Mouse (Mus musculus): ENCODE data around the gene Cdca7l. TPM values are rescaled to one million over a fixed set of nuclear protein-coding genes. Genes with fewer than 3 reads are reported as not detected.

Cdca7l gene
- polyA plus RNA-seq, 1 experiment = 12.4 TPM

DNA sequence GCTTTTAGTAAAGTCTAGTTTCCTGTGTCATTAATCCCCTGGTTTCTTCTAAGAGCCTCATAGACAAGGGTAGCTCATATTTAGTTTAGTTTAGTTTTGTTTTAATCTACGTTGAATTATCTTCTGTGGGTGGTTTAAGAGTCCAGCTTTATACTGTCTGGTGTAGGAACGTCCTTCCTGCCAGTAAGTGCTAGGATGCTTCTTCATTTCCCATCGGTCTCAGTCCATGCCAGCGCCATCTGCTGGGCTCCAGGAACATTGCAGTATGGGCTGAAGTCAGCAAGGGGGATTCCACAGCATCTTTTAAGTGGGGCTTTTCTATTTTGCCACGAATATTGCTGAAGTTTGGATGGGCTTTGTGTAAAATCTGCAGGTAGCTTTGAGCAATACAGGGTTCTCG is 49.2 kb downstream of the Cdca7l start:
- Histone ChIP-seq H3K4me3 (ENCODE audit: insufficient read depth, low read length) (no peak overlapping the region), H3K27ac (ENCODE audit: insufficient read depth, low read length) (no peak overlapping the region)
- TF ChIP-seq CTCF (IDR thresholded peaks at IDR 0.05; ENCODE audit: borderline replicate concordance, insufficient read depth, low read length) = peak; percentile 89
- TF ChIP-seq POLR2A (IDR thresholded peaks at IDR 0.05; ENCODE audit: low read depth, low read length) = no peak

DNA sequence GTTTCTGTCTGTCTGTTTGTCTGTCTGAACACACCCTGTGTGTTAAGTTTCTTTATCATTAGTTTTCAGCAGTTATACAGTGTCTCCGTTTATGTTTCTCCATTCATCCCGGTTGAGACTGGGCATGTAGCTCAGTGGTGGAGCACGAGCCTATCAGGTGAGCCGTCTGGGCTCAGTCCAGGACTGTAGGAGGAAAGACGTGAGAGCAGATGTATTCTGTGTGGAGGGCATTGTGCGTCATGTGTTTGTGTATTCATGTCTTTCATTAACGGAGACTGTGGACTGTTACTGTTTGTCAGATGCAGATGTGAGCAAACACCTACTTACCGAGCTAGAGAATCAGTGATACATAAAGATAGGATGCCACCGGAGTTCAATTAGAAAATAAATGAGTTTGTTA is 52.9 kb downstream of the Cdca7l start:
- TF ChIP-seq POLR2A (IDR thresholded peaks at IDR 0.05; ENCODE audit: low read depth, low read length) (no peak), CTCF (IDR thresholded peaks at IDR 0.05; ENCODE audit: borderline replicate concordance, insufficient read depth, low read length) (no peak)
- no peaks in the 10 kb centered on the region for H3K4me1 ChIP-seq (ENCODE audit: control insufficient read depth, insufficient read depth, low read length)
- H3K27ac ChIP-seq (ENCODE audit: insufficient read depth, low read length) = no peak overlapping the region
- no peak overlapping the region for H3K4me3 ChIP-seq (ENCODE audit: insufficient read depth, low read length)

More for the DNA sequence above, 49.2 kb downstream of the Cdca7l start:
- no peaks in the 10 kb centered on the region for H3K4me1 ChIP-seq (ENCODE audit: control insufficient read depth, insufficient read depth, low read length)

DNA sequence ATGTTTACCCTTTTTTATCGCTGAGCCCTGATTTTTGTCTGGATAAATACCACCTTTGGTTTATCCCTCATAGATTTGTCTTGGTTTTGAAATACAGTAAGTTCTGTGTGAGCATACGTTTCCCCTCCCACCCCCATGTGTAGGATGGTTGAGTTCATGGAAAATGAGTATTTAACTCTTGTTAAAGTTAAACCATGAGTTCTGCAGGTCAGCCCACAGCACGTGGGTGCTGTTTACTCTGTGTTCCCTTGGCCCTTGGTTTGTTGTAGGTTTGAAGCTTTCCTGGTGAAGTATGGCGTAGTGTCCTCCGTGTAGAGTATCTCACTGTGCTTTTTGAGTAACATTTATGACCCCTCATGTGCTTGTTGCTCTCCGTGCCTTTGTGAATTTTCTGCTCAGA is 53.8 kb downstream of the Cdca7l start:
- H3K4me1 ChIP-seq (ENCODE audit: control insufficient read depth, insufficient read depth, low read length) = no peaks in the 10 kb centered on the region
- H3K4me3 ChIP-seq (ENCODE audit: insufficient read depth, low read length) = no peak overlapping the region
- no peak overlapping the region for H3K27ac ChIP-seq (ENCODE audit: insufficient read depth, low read length)
- TF ChIP-seq POLR2A (IDR thresholded peaks at IDR 0.05; ENCODE audit: low read depth, low read length) (no peak), CTCF (IDR thresholded peaks at IDR 0.05; ENCODE audit: borderline replicate concordance, insufficient read depth, low read length) (no peak)

DNA sequence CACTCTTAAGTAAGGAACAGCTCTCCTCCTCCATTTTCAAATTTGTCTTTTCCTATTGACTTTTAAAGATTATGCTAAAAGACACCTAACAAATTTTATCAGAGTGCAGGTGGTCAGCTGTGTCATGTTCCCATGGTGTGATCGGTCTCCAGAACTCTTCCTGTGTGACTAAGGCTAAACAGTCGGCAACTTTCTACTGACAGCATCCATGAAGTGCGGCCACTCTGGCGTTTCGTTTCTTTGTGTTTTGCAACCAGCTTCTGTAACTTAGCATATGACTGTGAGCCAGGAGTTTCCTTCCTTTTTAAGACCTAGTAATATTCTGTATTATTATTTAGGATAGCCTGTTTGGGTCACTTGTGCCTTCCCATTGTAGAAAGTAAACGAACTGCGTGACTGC is 56.8 kb downstream of the Cdca7l start:
- TF ChIP-seq CTCF (IDR thresholded peaks at IDR 0.05; ENCODE audit: borderline replicate concordance, insufficient read depth, low read length) (no peak), POLR2A (IDR thresholded peaks at IDR 0.05; ENCODE audit: low read depth, low read length) (no peak)
- H3K27ac ChIP-seq (ENCODE audit: insufficient read depth, low read length) = no peak overlapping the region

DNA sequence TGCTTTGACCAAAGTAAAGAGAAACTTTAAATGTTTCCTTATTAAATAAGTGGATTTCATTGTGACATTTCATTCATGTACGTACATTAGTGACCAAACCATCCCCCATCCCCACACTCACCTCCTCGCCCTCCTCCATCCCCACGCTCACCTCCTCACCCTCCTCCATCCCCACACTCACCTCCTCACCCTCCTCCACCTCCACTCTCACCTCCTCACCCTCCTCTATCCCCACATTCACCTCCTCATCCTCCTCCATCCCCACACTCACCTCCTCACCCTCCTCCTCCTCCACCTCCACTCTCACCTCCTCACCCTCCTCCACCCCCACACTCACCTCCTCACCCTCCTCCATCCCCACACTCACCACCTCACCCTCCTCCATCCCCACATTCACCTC is 57.2 kb downstream of the Cdca7l start:
- H3K27ac ChIP-seq (ENCODE audit: insufficient read depth, low read length) = no peak overlapping the region
- no peak overlapping the region for H3K4me3 ChIP-seq (ENCODE audit: insufficient read depth, low read length)
- H3K4me1 ChIP-seq (ENCODE audit: control insufficient read depth, insufficient read depth, low read length) = no peaks in the 10 kb centered on the region
- TF ChIP-seq CTCF (IDR thresholded peaks at IDR 0.05; ENCODE audit: borderline replicate concordance, insufficient read depth, low read length) (no peak), POLR2A (IDR thresholded peaks at IDR 0.05; ENCODE audit: low read depth, low read length) (no peak)

More for the DNA sequence above, 56.8 kb downstream of the Cdca7l start:
- H3K4me1 ChIP-seq (ENCODE audit: control insufficient read depth, insufficient read depth, low read length) = no peaks in the 10 kb centered on the region
- no peak overlapping the region for H3K4me3 ChIP-seq (ENCODE audit: insufficient read depth, low read length)

DNA sequence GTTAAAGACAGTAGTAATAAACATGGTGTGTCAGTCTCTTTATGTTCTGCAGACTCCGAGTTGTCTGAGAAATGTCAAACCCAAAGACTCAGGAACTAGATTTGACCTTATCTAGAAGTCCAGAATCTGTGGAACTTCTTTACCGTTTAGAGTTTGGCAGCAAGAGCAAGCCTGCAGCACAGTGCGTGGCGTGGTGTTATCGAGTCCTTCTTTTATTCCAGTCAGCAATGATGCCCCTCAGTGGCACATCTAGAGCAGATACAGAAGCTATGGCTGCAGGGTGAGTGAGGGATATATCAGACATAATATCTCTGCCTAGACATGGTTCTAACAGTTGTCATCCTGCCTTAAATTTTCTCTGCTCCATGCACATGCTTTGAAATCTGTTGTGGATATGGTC is 58.6 kb downstream of the Cdca7l start:
- no peak overlapping the region for H3K27ac ChIP-seq (ENCODE audit: insufficient read depth, low read length)
- H3K4me3 ChIP-seq (ENCODE audit: insufficient read depth, low read length) = no peak overlapping the region
- no peaks in the 10 kb centered on the region for H3K4me1 ChIP-seq (ENCODE audit: control insufficient read depth, insufficient read depth, low read length)
- no peak for TF ChIP-seq CTCF (IDR thresholded peaks at IDR 0.05; ENCODE audit: borderline replicate concordance, insufficient read depth, low read length)

DNA sequence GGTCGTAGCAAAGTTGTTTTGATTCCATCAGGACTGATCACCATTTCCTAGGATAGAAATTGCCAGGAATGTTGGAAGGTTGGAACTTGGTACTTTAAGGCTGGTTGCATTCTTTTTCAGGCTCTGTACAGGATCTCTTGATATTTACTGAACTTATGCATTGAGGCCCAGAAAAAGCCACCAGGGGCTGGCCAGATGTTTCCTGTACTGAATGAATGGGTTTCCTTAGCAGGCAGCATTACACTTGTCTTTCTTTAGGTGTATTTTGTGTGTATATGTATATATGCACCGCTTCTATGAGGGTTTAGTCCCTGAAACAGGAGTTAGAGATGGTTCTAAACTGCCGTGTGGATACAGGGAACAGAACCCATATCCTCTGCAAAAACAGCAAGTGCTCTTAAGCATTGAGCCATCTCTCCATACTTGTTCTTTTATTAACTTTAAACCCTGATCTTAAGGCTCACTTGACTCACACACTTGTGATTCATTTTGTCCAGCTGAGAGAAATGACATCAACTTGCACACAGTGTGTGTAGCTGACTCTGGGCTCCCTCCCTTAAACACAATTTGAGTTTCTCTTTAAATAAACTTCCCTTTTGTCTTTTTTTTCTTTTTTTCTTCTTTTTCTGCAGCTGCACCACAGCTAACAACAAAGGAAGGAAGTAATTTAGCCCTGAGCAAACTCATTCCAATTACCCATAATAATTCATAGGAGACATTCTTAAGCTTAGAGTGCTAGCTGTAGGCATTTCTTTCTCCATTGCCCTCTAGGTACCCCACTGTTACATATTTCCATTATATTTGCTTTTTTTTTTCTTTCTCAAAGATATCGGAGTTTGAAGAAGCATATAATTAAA is 63.8 kb downstream of the Cdca7l start:
- no peak for TF ChIP-seq CTCF (IDR thresholded peaks at IDR 0.05; ENCODE audit: borderline replicate concordance, insufficient read depth, low read length)
- TF ChIP-seq POLR2A (IDR thresholded peaks at IDR 0.05; ENCODE audit: low read depth, low read length) = no peak
- H3K4me1 ChIP-seq (ENCODE audit: control insufficient read depth, insufficient read depth, low read length) = no peaks in the 10 kb centered on the region
- H3K27ac ChIP-seq (ENCODE audit: insufficient read depth, low read length) = no peak overlapping the region
- no peak overlapping the region for H3K4me3 ChIP-seq (ENCODE audit: insufficient read depth, low read length)

DNA sequence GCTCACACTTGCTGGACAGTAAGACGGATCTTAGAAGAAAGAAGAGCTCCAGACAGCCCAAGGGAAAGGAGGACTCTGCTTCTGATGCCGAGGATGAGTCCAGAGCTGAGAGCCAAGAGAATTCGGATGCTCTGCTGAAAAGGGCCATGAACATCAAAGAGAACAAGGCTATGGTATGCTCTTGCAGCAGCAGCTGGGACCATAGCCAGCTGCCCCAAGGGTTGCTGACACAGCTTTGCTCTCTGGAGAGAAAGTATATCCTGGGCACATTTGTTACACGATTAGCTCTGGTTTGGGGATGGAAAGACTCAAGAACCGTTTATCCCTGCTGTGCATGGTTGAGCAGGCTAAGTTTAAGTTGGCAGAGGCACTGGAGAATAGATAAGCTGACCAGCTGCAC is 68.2 kb downstream of the Cdca7l start:
- Histone ChIP-seq H3K4me3 (ENCODE audit: insufficient read depth, low read length) (no peak overlapping the region), H3K27ac (ENCODE audit: insufficient read depth, low read length) (no peak overlapping the region), H3K4me1 (ENCODE audit: control insufficient read depth, insufficient read depth, low read length) (no peaks in the 10 kb centered on the region)
- TF ChIP-seq CTCF (IDR thresholded peaks at IDR 0.05; ENCODE audit: borderline replicate concordance, insufficient read depth, low read length) (no peak), POLR2A (IDR thresholded peaks at IDR 0.05; ENCODE audit: low read depth, low read length) (no peak)

DNA sequence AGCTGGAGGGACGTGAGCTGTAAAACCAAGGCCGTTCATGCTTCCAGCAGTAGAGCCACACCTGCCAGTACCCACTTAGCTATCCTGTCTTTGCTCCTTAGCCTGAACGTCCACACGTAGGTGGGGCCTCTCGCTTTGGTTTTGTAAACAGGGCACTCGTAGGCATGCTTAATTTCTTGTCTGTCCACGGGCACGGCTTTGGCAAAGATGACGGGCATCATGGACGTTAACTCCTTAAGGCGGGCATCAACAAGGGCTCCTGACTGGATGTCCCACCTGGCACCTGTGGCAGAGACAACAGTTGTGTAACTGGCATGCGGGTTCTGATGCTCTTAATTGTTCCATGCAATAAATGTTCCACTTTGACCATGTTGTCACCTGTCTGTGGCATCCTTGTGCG is 74.3 kb downstream of the Cdca7l start:
- Histone ChIP-seq H3K4me1 (ENCODE audit: control insufficient read depth, insufficient read depth, low read length) (no peaks in the 10 kb centered on the region), H3K27ac (ENCODE audit: insufficient read depth, low read length) (no peak overlapping the region), H3K4me3 (ENCODE audit: insufficient read depth, low read length) (no peak overlapping the region)
- TF ChIP-seq CTCF (IDR thresholded peaks at IDR 0.05; ENCODE audit: borderline replicate concordance, insufficient read depth, low read length) = no peak
- TF ChIP-seq POLR2A (IDR thresholded peaks at IDR 0.05; ENCODE audit: low read depth, low read length) = no peak

DNA sequence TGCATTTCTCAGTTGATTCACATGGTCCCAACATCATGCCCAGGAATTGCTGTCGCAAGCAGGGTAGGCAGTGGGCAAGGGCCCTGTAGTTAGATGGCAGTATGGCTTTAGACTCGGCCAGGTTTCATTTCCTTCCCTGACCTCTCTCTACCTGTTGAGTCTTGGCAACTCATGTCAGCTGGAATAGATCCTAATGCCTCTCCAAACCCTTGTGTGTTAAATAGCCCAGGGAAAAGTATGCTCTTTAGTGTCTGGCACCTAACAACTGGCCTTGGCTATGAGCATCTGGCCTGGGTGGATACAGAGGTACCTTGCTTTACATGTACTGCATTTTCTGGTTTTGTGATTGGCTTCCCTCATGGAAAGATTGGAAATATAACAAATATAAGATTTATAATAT is 80.5 kb downstream of the Cdca7l start:
- TF ChIP-seq POLR2A (IDR thresholded peaks at IDR 0.05; ENCODE audit: low read depth, low read length) (no peak), CTCF (IDR thresholded peaks at IDR 0.05; ENCODE audit: borderline replicate concordance, insufficient read depth, low read length) (no peak)
- Histone ChIP-seq H3K4me3 (ENCODE audit: insufficient read depth, low read length) (no peak overlapping the region), H3K27ac (ENCODE audit: insufficient read depth, low read length) (no peak overlapping the region), H3K4me1 (ENCODE audit: control insufficient read depth, insufficient read depth, low read length) (no peaks in the 10 kb centered on the region)
